Mouse (Mus musculus) olfactory bulb, adult 2 months (tissue): ENCODE measurements around the gene Dpp10. TPM values are rescaled to one million over a fixed set of nuclear protein-coding genes. Genes with fewer than 3 reads are reported as not detected.

Experiments used
- H3K27ac ChIP-seq: fragments of 200-500 bp; 2 replicates; pipeline ENCODE4 v1.5.1; 2012; ENCODE audit warnings: low read depth, low read length; ENCODE audit not compliant: insufficient read depth
- H3K4me1 ChIP-seq: fragments of 200-500 bp; 2 replicates; pipeline ENCODE4 v1.6.1; 2012; ENCODE audit warnings: low read length; ENCODE audit not compliant: control insufficient read depth, insufficient read depth
- H3K4me3 ChIP-seq: fragments of 200-500 bp; 2 replicates; pipeline ENCODE4 v1.5.1; 2012; ENCODE audit warnings: mild to moderate bottlenecking, low read depth, low read length, moderate library complexity; ENCODE audit not compliant: insufficient read depth
- CTCF ChIP-seq: fragments of 200-500 bp; IDR thresholded peaks from 2 replicates; pipeline ENCODE4 v1.5.1; 2012; ENCODE audit warnings: low read depth, mild to moderate bottlenecking, low read length, moderate library complexity; ENCODE audit not compliant: insufficient read depth
- POLR2A ChIP-seq: fragments of 200-500 bp; IDR thresholded peaks from 2 replicates; pipeline ENCODE4 v1.6.1; 2012; ENCODE audit warnings: mild to moderate bottlenecking, low read depth, low read length, moderate library complexity; ENCODE audit not compliant: insufficient read depth
- WGBS: fragments of 180-500 bp; shearing (Covaris S2); methylation state at CpG from one replicate; pipeline ENCODE4 v1.1.7; 2018; 5-methylcytosine and 5-hydroxymethylcytosine counted together
- polyA plus RNA-seq: library from polyadenylated mRNA; stranded (reverse); fragments of >200 nt; gene quantifications from 2 replicates; pipeline ENCODE4 v1.2.4, GENCODE M21; 2012; ENCODE audit warnings: low replicate concordance; ENCODE audit not compliant: missing spikeins, insufficient read depth, insufficient read length

Gene Dpp10
- polyA plus RNA-seq, 1 experiment = 214 TPM

- Histone ChIP-seq H3K4me1 (no peaks in the 10 kb centered on the region), H3K4me3 (no peak overlapping the region), H3K27ac (no peak overlapping the region)
- WGBS = 78% methylated on average over 1 of the region's 1 CpGs
- TF ChIP-seq CTCF = no peak
- TF ChIP-seq POLR2A = no peak
Observed at GRCm38 (mm10) chr1:123924905-123925304, 120.5 kb downstream of the Dpp10 start.

GRCm38 (mm10) chr1:123923907-123924306, 121.5 kb downstream of the Dpp10 start:
- H3K4me1 ChIP-seq = no peaks in the 10 kb centered on the region
- TF ChIP-seq POLR2A (no peak), CTCF (no peak)
- 74% methylated on average over 2 of the region's 2 CpGs for WGBS
- H3K27ac ChIP-seq = no peak overlapping the region
- H3K4me3 ChIP-seq = no peak overlapping the region

- H3K4me3 ChIP-seq = no peak overlapping the region
- no peak overlapping the region for H3K27ac ChIP-seq
- no peak for TF ChIP-seq POLR2A
- TF ChIP-seq CTCF = no peak
- WGBS = 89% methylated on average over 1 of the region's 1 CpGs
- H3K4me1 ChIP-seq = no peaks in the 10 kb centered on the region
Observed at GRCm38 (mm10) chr1:123919606-123920005, 125.8 kb downstream of the Dpp10 start.

DNA sequence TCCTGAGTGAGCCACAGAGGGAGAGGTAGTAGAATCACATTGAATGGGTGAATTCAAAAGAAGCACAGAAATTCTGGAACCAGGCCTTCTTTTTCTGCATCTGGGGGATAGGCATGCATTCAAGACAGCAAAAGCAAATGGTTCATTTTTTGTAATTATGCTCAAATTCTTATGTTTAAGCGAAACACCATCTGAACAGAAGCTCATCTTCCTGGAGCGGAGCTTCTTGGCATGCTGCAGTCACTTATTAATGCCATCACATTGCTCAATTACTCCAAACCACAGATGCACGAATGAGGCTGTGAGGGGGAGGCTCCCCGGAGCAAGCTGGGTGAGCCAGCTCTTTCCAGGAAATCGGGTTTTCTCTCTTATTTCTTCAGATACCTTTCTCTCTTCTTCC, 142.7 kb downstream of the Dpp10 start:
- Histone ChIP-seq H3K4me1 (peaks cover 2% of the 10 kb centered on the region; the same call in 1 of the 2 replicates), H3K27ac (peak overlapping the region; percentile 29; the same call in 1 of the 2 replicates), H3K4me3 (no peak overlapping the region)
- TF ChIP-seq CTCF = no peak
- no peak for TF ChIP-seq POLR2A
- 28% methylated on average over 5 of the region's 5 CpGs for WGBS

DNA sequence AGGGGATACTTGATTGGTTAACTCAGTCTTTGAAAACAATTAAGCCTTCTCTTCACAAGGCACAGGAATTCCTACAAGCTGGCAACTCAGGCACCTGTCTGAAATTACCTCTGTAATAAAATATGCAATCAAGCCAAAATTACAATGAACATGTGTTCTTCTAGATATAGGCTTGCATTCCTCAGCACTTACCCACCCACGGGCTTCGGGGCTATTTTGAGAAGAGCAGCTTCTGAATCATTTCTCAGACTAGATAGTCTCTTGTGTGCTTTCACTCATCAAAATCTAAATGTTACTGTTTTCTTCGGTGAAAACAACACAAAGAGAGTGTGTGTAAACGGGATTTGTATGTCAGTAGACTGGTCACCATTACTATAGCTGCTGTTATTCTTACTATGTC, 144.1 kb downstream of the Dpp10 start:
- Histone ChIP-seq H3K4me3 (no peak overlapping the region), H3K4me1 (peaks cover 2% of the 10 kb centered on the region; the same call in 1 of the 2 replicates), H3K27ac (peak overlapping the region; percentile 90; the same call in 1 of the 2 replicates)
- no peak for TF ChIP-seq POLR2A
- no peak for TF ChIP-seq CTCF
- 29% methylated on average over 4 of the region's 4 CpGs for WGBS

- WGBS = 64% methylated on average over 1 of the region's 1 CpGs
- no peak overlapping the region for H3K4me3 ChIP-seq
- H3K27ac ChIP-seq = no peak overlapping the region
- no peaks in the 10 kb centered on the region for H3K4me1 ChIP-seq
- no peak for TF ChIP-seq POLR2A
- TF ChIP-seq CTCF = no peak
Observed at GRCm38 (mm10) chr1:123887243-123887642, 158.1 kb downstream of the Dpp10 start.

GRCm38 (mm10) chr1:123846881-123847280, 198.5 kb downstream of the Dpp10 start:
- H3K4me1 ChIP-seq = no peaks in the 10 kb centered on the region
- TF ChIP-seq CTCF (no peak), POLR2A (no peak)
- 44% methylated on average over 3 of the region's 3 CpGs for WGBS
- no peak overlapping the region for H3K4me3 ChIP-seq
- no peak overlapping the region for H3K27ac ChIP-seq

DNA sequence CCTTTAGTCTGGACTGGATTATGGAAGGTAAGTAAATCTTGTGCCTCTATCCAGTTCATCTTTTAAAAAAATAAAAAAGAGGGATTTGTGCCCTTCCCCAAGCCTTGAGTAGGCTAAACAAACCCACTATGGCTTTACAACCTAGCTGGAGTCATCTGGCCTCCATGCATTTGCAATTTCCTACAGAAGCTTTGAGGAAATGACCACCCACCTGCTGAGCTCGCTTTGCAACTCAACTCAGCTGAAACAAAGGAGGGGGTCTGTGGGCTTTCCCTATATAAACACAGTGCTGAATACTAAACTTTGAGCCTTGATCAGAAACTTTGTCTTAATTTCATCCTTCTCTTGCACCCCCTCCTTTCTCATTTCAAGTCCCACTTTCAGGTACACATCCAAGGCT, 244.2 kb downstream of the Dpp10 start:
- no peak for TF ChIP-seq POLR2A
- TF ChIP-seq CTCF = no peak
- Histone ChIP-seq H3K4me1 (no peaks in the 10 kb centered on the region), H3K4me3 (no peak overlapping the region), H3K27ac (no peak overlapping the region)
- 59% methylated on average over 1 of the region's 1 CpGs for WGBS

DNA sequence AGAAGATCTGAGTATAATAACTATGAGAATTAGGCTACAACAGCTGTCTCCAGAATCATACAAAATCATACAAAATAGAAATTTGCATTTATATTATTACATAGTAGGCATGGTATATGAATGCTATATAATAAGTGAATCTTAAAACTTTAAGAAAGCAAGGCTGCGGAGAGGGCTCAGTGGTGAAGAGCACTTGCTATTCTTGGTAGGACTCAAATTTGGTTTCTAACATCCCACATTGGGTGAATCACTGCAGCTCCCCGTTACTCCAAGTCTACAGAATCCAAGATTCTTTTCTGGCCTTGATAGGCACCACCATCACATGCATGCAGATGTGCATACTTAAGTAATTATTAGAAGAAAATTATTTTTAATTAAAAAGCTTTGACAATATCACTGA, 279.8 kb downstream of the Dpp10 start:
- Histone ChIP-seq H3K27ac (no peak overlapping the region), H3K4me1 (no peaks in the 10 kb centered on the region), H3K4me3 (no peak overlapping the region)
- TF ChIP-seq POLR2A (no peak), CTCF (no peak)
- 44% methylated on average over 2 of the region's 2 CpGs for WGBS

GRCm38 (mm10) chr1:123762272-123762671, 283.1 kb downstream of the Dpp10 start:
- Histone ChIP-seq H3K27ac (no peak overlapping the region), H3K4me3 (no peak overlapping the region), H3K4me1 (no peaks in the 10 kb centered on the region)
- TF ChIP-seq CTCF (no peak), POLR2A (no peak)
- WGBS = 91% methylated on average over 3 of the region's 3 CpGs
